Mouse (Mus musculus) CH12.LX (cell line): ENCODE data around the gene Rbms1. TPM values are rescaled to one million over a fixed set of nuclear protein-coding genes. Genes with fewer than 3 reads are reported as not detected.

Source experiments
- DNase-seq: peaks from one replicate; pipeline ENCODE4 v3.0.0-alpha.2; 2013; ENCODE audit errors: extremely low read depth
- H3K27ac ChIP-seq: 2 replicates; pipeline ENCODE4 v1.5.1; 2012; ENCODE audit warnings: low read depth, mild to moderate bottlenecking, control low read depth, moderate library complexity; ENCODE audit not compliant: insufficient read depth
- H3K27me3 ChIP-seq: replicated peaks from 2 replicates; pipeline ENCODE3; 2012; ENCODE audit warnings: inconsistent platforms
- H3K36me3 ChIP-seq, 2 experiments: replicated peaks in 1 of 2; 2 replicates each; pipeline versions ENCODE3 to v1.6.1; 2012; ENCODE audit warnings: inconsistent platforms in 1 of 2, low read length in 1 of 2, mild to moderate bottlenecking in 1 of 2, mixed read lengths in 1 of 2, moderate library complexity in 1 of 2; ENCODE audit not compliant: control insufficient read depth in 1 of 2, insufficient read depth in 1 of 2
- H3K4me1 ChIP-seq, 2 experiments: 2 replicates each; pipeline ENCODE4 v1.6.1; 2012; ENCODE audit warnings: inconsistent platforms in 1 of 2, moderate library complexity in 1 of 2; ENCODE audit not compliant: insufficient read depth in 2 of 2, control insufficient read depth in 1 of 2
- H3K4me2 ChIP-seq: 2 replicates; pipeline ENCODE4 v1.6.1; 2012; ENCODE audit warnings: low read depth, mild to moderate bottlenecking, control low read depth; ENCODE audit not compliant: poor library complexity, insufficient read depth, severe bottlenecking
- H3K4me3 ChIP-seq, 3 experiments: fragments of 150-350 bp in 1 of 3; sonication (generic) in 1 of 3; replicated peaks in 1 of 3; 2 replicates each; pipeline versions ENCODE3 to v1.5.1; 2011 to 2012; ENCODE audit warnings: low read depth in 2 of 3, low read length in 2 of 3, mild to moderate bottlenecking in 2 of 3, moderate library complexity in 2 of 3, control low read depth in 1 of 3, improper control_type of control experiment in 1 of 3, inconsistent platforms in 1 of 3, mixed read lengths in 1 of 3; ENCODE audit not compliant: poor library complexity in 1 of 3
- H3K79me2 ChIP-seq: replicated peaks from 2 replicates; pipeline ENCODE4 v1.6.1; 2012; ENCODE audit warnings: mild to moderate bottlenecking, moderate library complexity; ENCODE audit not compliant: control insufficient read depth, poor library complexity, insufficient read depth, severe bottlenecking; ENCODE audit errors: extremely low read depth
- H3K9ac ChIP-seq: 2 replicates; pipeline ENCODE4 v1.6.1; 2012; ENCODE audit warnings: low read depth, mild to moderate bottlenecking, control low read depth, moderate library complexity; ENCODE audit not compliant: insufficient read depth
- H3K9me3 ChIP-seq: replicated peaks from 2 replicates; pipeline ENCODE3; 2012; ENCODE audit warnings: low read length, inconsistent platforms, mixed read lengths
- BHLHE40 ChIP-seq: IDR thresholded peaks from 2 replicates; pipeline ENCODE4 v1.6.1; 2011; ENCODE audit warnings: mild to moderate bottlenecking, low read depth, low read length, improper control_type of control experiment
- CHD1 ChIP-seq: IDR thresholded peaks from 2 replicates; pipeline ENCODE4 v1.6.1; 2012; ENCODE audit warnings: low read depth, low read length, improper control_type of control experiment, inconsistent platforms
- ELF1 ChIP-seq: IDR thresholded peaks from 2 replicates; pipeline ENCODE4 v1.6.1; 2014; ENCODE audit warnings: low read depth, mild to moderate bottlenecking, inconsistent platforms, low read length, improper control_type of control experiment
- EP300 ChIP-seq: IDR thresholded peaks from 2 replicates; pipeline ENCODE4 v1.6.1; 2011; ENCODE audit warnings: low read length, improper control_type of control experiment
- HCFC1 ChIP-seq: IDR thresholded peaks from 2 replicates; pipeline ENCODE4 v1.6.1; 2012; ENCODE audit warnings: low read depth, mild to moderate bottlenecking, inconsistent platforms, low read length, improper control_type of control experiment
- IRF4 ChIP-seq: IDR thresholded peaks from 2 replicates; pipeline ENCODE4 v1.6.1; 2014; ENCODE audit warnings: low read depth, mild to moderate bottlenecking, inconsistent platforms, low read length, improper control_type of control experiment
- JUND ChIP-seq: conservative IDR thresholded peaks from 2 replicates; pipeline ENCODE4 v1.6.1; 2011; ENCODE audit warnings: low read depth, low read length, improper control_type of control experiment
- MAFK ChIP-seq: IDR thresholded peaks from 2 replicates; pipeline ENCODE4 v1.6.1; 2011; ENCODE audit warnings: low read length, improper control_type of control experiment; ENCODE audit not compliant: insufficient replicate concordance
- MAX ChIP-seq: IDR thresholded peaks from 2 replicates; pipeline ENCODE4 v1.6.1; 2011; ENCODE audit warnings: low read length, improper control_type of control experiment
- MAZ ChIP-seq: IDR thresholded peaks from 2 replicates; pipeline ENCODE4 v1.6.1; 2012; ENCODE audit warnings: low read depth, mild to moderate bottlenecking, inconsistent platforms, low read length, improper control_type of control experiment, moderate library complexity
- MEF2A ChIP-seq: IDR thresholded peaks from 2 replicates; pipeline ENCODE4 v1.6.1; 2014; ENCODE audit warnings: low read depth, mild to moderate bottlenecking, inconsistent platforms, low read length, improper control_type of control experiment, borderline replicate concordance
- MXI1 ChIP-seq: IDR thresholded peaks from 2 replicates; pipeline ENCODE4 v1.6.1; 2011; ENCODE audit warnings: mild to moderate bottlenecking, low read depth, low read length, improper control_type of control experiment
- NELFE ChIP-seq: IDR thresholded peaks from 2 replicates; pipeline ENCODE4 v1.6.1; 2011; ENCODE audit warnings: low read depth, low read length, improper control_type of control experiment
- PAX5 ChIP-seq: IDR thresholded peaks from 2 replicates; pipeline ENCODE4 v1.6.1; 2012; ENCODE audit warnings: low read length, inconsistent platforms, mixed read lengths
- POLR2A ChIP-seq: IDR thresholded peaks from 2 replicates; pipeline ENCODE4 v1.6.1; 2011; ENCODE audit warnings: low read depth, mild to moderate bottlenecking, improper control_type of control experiment, low read length
- RAD21 ChIP-seq: IDR thresholded peaks from 2 replicates; pipeline ENCODE4 v1.6.1; 2011; ENCODE audit warnings: low read depth, mild to moderate bottlenecking, low read length, improper control_type of control experiment, moderate library complexity
- RCOR1 ChIP-seq: conservative IDR thresholded peaks from 2 replicates; pipeline ENCODE4 v1.6.1; 2012; ENCODE audit warnings: low read depth, mild to moderate bottlenecking, inconsistent platforms, low read length, improper control_type of control experiment
- TCF12 ChIP-seq: IDR thresholded peaks from 2 replicates; pipeline ENCODE4 v1.6.1; 2014; ENCODE audit warnings: low read depth, mild to moderate bottlenecking, inconsistent platforms, low read length, improper control_type of control experiment
- UBTF ChIP-seq: IDR thresholded peaks from 2 replicates; pipeline ENCODE4 v1.6.1; 2012; ENCODE audit warnings: low read depth, mild to moderate bottlenecking, inconsistent platforms, low read length, improper control_type of control experiment, moderate library complexity
- USF2 ChIP-seq: conservative IDR thresholded peaks from 2 replicates; pipeline ENCODE4 v1.6.1; 2011; ENCODE audit warnings: low read depth, low read length, improper control_type of control experiment
- ZC3H11A ChIP-seq: IDR thresholded peaks from 2 replicates; pipeline ENCODE4 v1.6.1; 2012; ENCODE audit warnings: low read depth, mild to moderate bottlenecking, inconsistent platforms, low read length, improper control_type of control experiment
- ZKSCAN1 ChIP-seq: IDR thresholded peaks from 2 replicates; pipeline ENCODE4 v1.6.1; 2012; ENCODE audit warnings: low read depth, inconsistent platforms, low read length, improper control_type of control experiment, borderline replicate concordance
- ZMIZ1 ChIP-seq: IDR thresholded peaks from 2 replicates; pipeline ENCODE4 v1.6.1; 2012; ENCODE audit warnings: low read depth, mild to moderate bottlenecking, inconsistent platforms, low read length, improper control_type of control experiment
- ZNF384 ChIP-seq: IDR thresholded peaks from 2 replicates; pipeline ENCODE4 v1.6.1; 2012; ENCODE audit warnings: low read depth, low read length, improper control_type of control experiment, inconsistent platforms
- dilution Hi-C: fragments of 300-500 bp; cut with MboI; formaldehyde crosslinking; loops from 2 replicates; pipeline ENCODE4 v1.14.3; 2020; ENCODE audit warnings: low sequenced_read_pairs; ENCODE audit not compliant: extremely low pct_unique_long_range_greater_than_20kb, extremely low pct_ligation_motif_present
- in situ Hi-C: fragments of 300-500 bp; cut with MboI; formaldehyde crosslinking; loops from 3 replicates; pipeline ENCODE4 v1.14.3; 2019; ENCODE audit warnings: low sequenced_read_pairs, low pct_ligation_motif_present, low pct_unique_long_range_greater_than_20kb, mixed read lengths
- polyA plus RNA-seq: library from polyadenylated mRNA; unstranded; fragments of >175 nt; gene quantifications from 2 replicates; pipeline ENCODE4 v1.2.1, GENCODE M21; 2012; ENCODE audit warnings: low read depth; ENCODE audit not compliant: insufficient read length
- total RNA-seq, 2 experiments: library from RNA; depleted of rRNA; stranded (reverse); fragments of 300-350 nt in 1 of 2; fragments of >200 nt in 1 of 2; gene quantifications; 2 replicates each; pipeline ENCODE4 v1.2.3; 2012 to 2014

Rbms1 gene
- total and polyA plus RNA-seq, 3 experiments, result 10.6 to 33.9 (median 12.6) TPM

GRCm38 (mm10) chr2:60963616-60964015, 624 bp upstream of the Rbms1 start:
- dilution Hi-C loops, result no loop called here
- H3K9me3 ChIP-seq, result no peaks in the 10 kb centered on the region
- no peaks in the 10 kb centered on the region for H3K79me2 ChIP-seq
- no peak for TF ChIP-seq ZKSCAN1
- TF ChIP-seq BHLHE40, result no peak
- TF ChIP-seq USF2, result no peak
- TF ChIP-seq RAD21, result no peak
- no peak for TF ChIP-seq ELF1
- no peak for TF ChIP-seq RCOR1
- no peak for TF ChIP-seq PAX5
- TF ChIP-seq ZC3H11A, result no peak
- no peak for TF ChIP-seq POLR2A
- TF ChIP-seq ZMIZ1, result no peak
- peak overlapping the region; percentile 83 for H3K4me2 ChIP-seq
- peaks cover 14% of the 10 kb centered on the region for H3K27me3 ChIP-seq
- no peak overlapping the region for H3K9ac ChIP-seq
- no peak overlapping the region for H3K27ac ChIP-seq
- peaks cover 0 to 4% of the 10 kb centered on the region in 2 experiments; a peak in 2 of 4 replicates for H3K4me1 ChIP-seq
- H3K36me3 ChIP-seq, result no peaks in the 10 kb centered on the region
- DNase-seq, result no peak
- in situ Hi-C loops, result no loop called here
- no peak overlapping the region for H3K4me3 ChIP-seq

DNA sequence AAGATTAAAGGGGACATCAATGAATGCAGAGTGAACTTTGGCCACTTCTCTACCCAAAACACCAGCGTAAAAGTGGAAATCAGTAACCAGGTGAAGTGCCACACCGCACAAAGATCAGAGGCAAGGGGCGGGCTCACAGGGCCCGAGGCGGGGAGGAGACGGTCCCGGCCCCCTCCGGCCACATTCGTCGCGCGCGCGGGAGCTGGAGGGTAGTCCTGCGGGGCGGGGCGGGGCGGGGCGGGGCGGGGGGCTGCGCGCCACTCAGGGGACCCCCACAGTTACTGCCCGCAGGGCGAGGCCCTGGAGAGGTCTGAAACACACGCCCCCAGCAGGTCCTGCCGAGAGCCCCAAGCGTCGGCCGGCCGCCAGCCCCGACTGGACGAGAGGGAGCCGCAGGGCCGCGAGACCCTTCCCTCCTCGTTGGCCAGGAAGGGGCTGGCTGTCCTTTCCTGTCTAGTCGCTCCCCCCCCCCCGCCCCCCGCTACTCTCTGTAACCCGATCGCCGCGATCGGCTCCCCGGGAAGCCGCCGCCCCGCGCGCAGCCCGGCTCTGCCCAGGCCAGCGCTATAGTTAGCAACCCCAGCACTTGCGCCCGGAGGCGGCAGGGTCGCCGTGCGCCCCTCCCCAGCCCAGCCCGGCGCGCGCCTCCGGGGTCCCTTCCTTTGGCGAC, 856 bp downstream of the Rbms1 start:
- peak overlapping the region in 2 of 3 experiments; percentile 48 to 57 for H3K4me3 ChIP-seq

GRCm38 (mm10) chr2:60961281-60961680, 1.7 kb downstream of the Rbms1 start:
- peaks cover 14% of the 10 kb centered on the region for H3K27me3 ChIP-seq
- H3K4me3 ChIP-seq, result no peak overlapping the region
- no peaks in the 10 kb centered on the region for H3K79me2 ChIP-seq
- dilution Hi-C loops, result no loop called here
- H3K36me3 ChIP-seq, result no peaks in the 10 kb centered on the region
- no peak overlapping the region for H3K4me2 ChIP-seq
- TF ChIP-seq TCF12, result no peak
- TF ChIP-seq MEF2A, result no peak
- no peak for TF ChIP-seq MAX
- no peak for TF ChIP-seq USF2
- TF ChIP-seq BHLHE40, result no peak
- TF ChIP-seq ZKSCAN1, result no peak
- no peak for TF ChIP-seq MAFK
- no peak for TF ChIP-seq CHD1
- no peak for TF ChIP-seq PAX5
- no peak for TF ChIP-seq ZNF384
- TF ChIP-seq MXI1, result no peak
- TF ChIP-seq JUND, result no peak
- no peak for TF ChIP-seq NELFE
- TF ChIP-seq HCFC1, result no peak
- TF ChIP-seq IRF4, result no peak
- no peak for TF ChIP-seq ZC3H11A
- no peak for TF ChIP-seq POLR2A
- no peak for TF ChIP-seq MAZ
- TF ChIP-seq EP300, result no peak
- peaks cover 0 to 4% of the 10 kb centered on the region in 2 experiments; a peak in 2 of 4 replicates for H3K4me1 ChIP-seq
- H3K9me3 ChIP-seq, result no peaks in the 10 kb centered on the region
- DNase-seq, result no peak
- H3K9ac ChIP-seq, result no peak overlapping the region
- no peak overlapping the region for H3K27ac ChIP-seq
- in situ Hi-C loops, result no loop called here

More for the DNA sequence above, 856 bp downstream of the Rbms1 start:
- H3K79me2 ChIP-seq, result no peaks in the 10 kb centered on the region
- in situ Hi-C loops (no loop called here), dilution Hi-C loops (no loop called here)
- no peaks in the 10 kb centered on the region for H3K9me3 ChIP-seq
- H3K4me1 ChIP-seq, result peaks cover 0 to 4% of the 10 kb centered on the region in 2 experiments; a peak in 2 of 4 replicates
- H3K36me3 ChIP-seq, result no peaks in the 10 kb centered on the region
- no peak for TF ChIP-seq BHLHE40
- TF ChIP-seq UBTF, result 0 out of 2 replicates have a peak, but pooled peaks have one; percentile 49
- no peak for DNase-seq
- peak overlapping the region; percentile 83 for H3K4me2 ChIP-seq
- no peak overlapping the region for H3K27ac ChIP-seq
- peaks cover 14% of the 10 kb centered on the region for H3K27me3 ChIP-seq
- H3K9ac ChIP-seq, result no peak overlapping the region
